Mouse (Mus musculus) urinary bladder, postnatal 36 days (tissue): ENCODE results near the gene Tctex1d1.

Experiments
- DNase-seq, 2 experiments: peaks; one replicate each; pipeline ENCODE4 v3.0.0; 2022; ENCODE audit warnings: low spot score in 2 of 2, mixed read lengths in 1 of 2

Tctex1d1 gene

DNA sequence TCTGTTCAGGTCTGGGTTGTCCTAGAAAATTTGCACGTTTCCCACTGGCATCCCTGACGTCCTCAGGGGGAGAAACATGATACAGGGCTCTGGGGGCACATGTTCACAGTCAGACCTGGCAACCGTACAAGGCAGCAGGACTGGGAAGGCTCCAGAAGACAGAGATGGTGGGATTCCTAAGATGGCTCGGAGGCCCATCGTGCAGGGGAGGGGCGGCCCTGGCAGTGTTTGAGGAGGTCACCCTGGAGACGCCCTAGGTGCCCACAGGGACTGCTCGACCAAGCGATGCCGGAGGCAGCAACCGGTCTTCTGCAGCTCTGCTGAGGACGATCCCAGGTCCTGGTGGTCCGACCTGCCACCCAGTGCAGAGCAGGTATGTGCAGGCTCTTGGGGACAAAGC is at the start of gene Tctex1d1:
Gene Tctex1d1 (plus strand): TSS at position 167 of the 400 bp plus-strand sequence.
- DNase-seq: no peak

DNA sequence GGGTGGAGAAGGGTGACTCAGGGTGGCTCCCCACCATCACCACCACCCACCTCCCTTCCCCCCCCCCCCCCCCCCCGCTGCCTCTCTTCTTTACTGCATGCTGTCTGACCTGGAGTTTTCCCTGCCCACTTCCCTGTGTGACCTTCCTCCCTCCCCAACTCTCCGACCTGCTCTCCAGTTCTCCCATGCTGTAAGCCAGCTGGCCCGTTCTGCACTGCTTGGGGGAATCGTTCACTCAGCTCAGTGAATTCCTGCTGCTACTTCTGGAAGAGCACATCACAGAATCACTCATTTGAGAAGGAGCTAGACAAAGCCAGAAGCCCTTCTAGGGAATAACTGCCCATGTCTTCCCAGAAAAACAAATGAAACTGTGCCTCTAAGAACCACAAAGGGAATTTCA is 48.9 kb upstream of the Tctex1d1 start:
- DNase-seq: no peak

DNA sequence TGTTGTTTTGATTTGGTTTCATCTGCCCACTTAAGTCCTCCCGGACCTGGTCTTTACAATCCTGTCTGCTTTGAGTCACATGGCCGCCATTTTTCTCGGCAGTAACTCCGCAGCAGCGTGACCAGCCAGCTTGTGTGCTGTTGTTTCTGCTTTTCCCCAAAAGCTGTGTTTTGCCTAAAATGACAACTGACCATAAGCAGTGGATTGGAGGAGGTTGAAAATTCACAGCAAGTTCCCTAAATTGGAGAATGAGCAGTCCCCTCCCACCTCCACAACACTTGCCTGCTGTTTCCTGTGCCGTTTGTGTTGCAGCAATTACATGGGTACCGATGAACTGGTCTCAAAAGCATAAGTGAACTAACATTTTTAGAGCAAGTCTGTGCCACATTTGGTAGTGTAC is 47.7 kb upstream of the Tctex1d1 start:
- no peak for DNase-seq

DNA sequence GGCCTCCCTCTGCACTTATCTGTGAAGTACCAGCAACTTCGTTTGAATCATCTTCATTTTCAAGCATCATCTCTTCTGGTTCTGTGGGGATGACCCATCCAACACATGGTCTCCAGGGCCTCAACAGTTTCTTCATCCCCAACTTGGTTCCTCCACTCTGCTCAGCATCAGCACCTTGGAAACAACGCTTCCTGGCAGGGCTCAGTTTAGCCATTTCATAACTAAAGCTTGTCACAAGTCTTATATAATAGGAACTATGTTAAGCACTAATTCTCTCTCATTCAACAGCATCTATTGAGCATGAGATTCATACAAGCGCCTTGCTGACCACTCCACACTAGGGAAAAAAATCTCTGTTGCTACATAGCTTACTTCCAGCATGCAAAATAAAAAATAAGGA is 38.1 kb upstream of the Tctex1d1 start:
- DNase-seq: no peak

DNA sequence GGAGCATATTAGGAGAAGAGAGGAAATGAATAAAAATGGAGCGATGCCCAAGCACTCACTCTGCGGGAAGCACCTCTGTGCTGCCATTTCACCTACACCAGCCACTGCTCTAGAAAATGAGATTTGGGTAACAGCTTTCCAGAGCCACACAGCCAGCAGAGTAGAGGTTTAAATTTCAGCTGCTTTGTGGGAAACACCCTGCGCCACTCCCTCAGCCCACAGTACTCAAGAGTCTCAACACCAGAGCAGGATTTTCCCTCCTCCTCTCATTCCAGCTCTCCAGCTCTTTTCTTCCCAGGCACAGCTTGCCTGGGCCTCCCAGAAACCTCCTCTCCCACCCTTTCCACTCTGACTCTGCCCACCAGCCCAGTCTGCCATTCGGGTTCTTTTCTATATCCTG is 37.7 kb upstream of the Tctex1d1 start:
- no peak for DNase-seq

DNA sequence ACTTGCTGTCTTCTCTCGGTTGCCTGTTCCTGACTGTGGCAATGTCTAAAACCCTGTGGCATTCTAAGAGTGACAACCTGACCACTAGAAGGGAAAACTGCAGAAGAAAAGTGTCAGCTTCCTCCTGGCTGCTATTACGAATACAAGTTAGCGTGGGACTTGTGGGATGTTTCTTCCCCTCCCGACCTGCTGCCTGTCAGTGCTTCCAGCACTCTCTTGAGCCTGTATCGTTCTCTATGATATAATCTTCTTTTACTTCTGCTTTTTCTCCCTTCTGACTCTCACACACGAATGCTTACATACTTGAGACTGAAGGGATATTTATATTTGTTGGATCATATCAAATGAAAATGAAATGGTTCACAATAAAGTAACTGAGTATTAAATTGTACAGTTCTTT is 34.1 kb upstream of the Tctex1d1 start:
- DNase-seq: no peak

DNA sequence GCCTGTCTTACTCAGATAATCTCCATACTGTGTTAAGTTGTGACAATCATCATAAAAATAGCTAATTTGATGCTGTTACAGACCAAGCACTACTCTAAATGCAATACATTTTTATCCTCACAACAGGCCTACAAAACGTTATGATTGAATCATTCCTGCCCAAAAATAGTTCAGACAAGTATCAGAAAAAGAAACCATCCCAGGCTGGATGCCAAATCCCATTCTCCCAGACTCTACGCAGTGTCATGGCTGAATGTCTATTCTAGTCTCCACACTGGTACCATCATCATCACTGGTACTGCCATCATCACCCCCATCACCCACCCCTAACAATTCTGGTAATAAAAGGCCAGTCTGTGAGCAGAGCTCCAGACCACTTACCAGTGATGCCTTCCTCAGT is 25.9 kb upstream of the Tctex1d1 start:
- DNase-seq: no peak

DNA sequence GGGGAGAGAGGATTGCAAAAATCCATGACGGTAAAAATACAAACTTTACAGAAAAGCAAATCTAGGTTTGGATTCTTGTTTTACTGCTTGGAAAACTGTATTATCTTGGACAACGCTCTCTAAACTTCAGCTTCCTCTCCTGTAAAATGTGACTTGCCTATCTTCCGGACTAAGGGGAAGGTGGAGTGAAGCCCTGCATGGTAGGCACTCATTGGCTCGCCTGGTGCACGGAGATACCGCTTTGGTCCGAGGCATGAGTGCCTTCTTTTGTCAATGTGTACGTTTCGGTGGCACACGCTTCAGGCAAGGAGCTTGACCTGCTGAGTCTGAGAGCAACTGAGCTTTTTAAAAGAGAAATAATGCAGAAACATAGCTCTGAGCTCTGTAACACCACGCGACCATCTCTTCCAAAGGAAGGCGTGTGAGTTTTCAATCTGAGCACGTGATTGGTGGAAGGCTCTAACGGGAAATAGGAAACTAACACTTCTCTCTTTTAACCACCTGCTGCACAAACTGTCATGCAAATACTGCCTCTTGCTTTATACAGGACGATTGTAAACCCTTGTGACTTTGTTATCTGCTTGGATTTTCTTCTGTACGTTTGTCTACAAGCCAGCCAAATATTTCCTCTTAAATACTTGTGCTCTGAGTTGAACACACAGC is 23.0 kb upstream of the Tctex1d1 start:
- no peak for DNase-seq

DNA sequence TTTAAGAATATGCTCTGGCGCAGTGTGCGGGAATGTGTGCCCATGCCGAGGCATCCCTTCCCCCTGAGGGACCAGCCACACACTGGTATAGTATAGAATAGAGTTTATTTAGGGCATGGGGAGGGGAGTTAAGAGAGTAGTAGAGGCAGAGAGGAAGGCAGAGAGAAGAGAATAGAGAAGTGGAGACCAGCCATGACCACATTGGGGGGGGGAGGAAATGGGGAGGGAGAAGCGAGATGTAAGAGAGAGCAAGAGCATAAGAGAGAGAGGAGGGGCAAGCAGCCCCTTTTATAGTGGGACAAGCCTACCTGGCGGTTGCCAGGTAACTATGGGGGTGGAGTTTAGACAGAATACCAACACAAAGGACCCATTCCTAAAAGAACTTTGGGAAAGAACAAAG is 19.0 kb upstream of the Tctex1d1 start:
- no peak for DNase-seq

DNA sequence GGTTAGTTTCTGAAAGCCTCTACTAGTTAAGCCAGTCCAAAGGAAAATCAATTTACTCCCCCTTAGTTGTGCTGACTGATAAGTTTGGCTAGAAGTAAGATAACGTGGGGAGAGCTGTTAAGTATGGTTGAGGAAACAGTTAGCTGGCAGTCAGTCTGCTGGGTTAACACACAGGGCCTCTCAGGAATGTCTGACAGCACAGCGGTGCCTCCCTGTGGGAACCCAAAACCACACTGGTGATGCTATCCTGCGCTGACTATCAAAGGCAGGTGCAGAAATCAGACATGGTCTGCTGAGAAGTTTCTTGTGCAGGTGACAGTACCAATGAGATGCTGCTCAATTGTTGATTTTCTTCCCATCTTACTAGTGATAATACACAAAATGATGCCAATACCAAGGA is 14.2 kb upstream of the Tctex1d1 start:
- DNase-seq: no peak

DNA sequence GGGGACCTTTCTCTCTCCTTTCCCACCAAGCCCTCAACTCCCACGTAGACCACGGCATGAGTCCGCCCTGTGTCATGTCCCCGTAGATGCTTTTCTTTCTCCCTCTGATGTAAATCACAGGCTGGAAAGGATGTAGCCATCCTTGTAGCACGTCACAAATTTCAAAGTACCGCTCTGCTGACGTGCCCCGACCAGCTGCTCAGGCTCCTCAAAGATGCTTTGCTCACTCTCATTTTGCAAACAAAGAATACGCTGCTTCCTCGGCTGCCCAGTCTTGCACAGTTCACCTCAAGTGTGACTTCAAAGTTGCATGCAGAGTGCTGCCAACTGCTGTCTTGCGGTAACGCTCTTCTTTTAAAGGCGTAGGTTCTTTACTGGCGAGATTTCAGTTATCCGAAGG is 10.6 kb upstream of the Tctex1d1 start:
- DNase-seq: no peak

DNA sequence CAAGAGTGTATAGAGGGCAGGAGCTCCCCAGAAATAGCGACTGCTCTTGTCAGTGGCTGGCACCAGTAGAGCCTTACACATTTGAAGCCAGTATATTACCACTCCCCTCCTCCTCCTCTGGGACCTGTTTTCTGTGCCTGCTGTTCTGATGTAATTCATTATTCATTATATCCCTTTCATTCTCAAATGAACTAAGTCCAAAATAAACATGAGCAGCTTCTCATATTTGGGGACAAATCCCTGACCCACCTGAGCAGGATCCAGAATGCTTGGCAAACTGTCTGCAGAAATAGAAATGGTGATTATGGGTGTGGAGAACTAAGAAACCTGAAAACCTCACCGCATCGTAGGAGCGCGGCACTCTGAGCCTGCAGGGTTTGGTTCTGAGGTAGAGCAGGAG is 8.8 kb upstream of the Tctex1d1 start:
- DNase-seq: no peak

DNA sequence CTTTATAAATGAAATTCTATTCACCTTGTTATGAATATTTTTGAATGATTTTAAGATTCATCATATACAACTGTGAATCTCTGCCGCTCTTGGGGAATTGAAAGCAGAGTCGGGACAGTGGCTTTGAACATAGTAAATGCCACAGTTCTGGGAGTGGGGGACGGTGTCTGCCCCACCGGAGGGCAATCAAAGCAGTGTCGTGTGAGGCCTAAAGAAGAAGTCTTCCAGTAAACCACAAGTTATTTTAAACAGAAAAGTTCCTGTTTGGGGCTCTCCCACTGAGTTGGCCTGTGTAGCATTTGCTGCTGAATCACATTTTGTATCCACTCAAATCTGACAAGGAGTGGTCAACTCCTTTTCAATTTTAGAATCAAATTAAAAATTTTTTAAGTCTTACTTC is 7.2 kb upstream of the Tctex1d1 start:
- DNase-seq: no peak

DNA sequence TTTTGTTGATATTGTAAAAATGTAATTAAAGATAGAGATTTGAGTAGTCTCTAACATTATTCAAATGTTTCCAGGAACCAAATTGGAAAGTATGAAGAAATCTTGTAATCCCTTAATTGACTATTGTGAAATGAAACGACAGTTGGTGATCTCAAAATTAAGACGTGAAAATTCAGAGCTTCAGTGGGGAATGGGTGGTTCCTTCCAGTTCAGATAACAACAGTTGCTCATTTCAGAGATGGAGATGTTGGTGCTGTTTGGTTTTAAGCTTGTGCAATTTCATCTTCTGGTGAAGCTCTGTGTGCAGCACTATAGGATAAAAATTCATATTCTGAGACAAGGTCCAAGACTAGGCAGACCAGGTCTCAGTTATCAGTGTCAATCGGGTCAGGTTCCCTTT is 6.3 kb upstream of the Tctex1d1 start:
- no peak for DNase-seq

DNA sequence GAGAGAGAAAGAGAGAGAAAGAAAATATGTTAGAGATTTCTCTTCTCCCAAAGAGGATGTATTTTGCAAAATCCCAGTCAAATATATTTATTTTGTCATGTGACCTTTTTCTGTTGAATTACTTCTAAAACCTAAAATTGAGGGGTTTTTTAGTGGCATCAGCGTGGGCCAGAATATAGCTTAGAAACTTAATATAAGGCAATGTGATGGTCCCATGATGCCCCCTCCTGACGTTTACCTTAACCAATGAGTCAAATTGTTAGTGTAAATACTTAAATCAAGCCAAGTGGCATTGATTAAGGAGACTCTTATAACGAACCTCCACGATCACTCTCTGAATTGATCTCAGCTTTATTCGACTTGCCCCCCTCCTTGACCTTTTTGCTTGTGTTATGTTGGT is 4.2 kb upstream of the Tctex1d1 start:
- DNase-seq: no peak

DNA sequence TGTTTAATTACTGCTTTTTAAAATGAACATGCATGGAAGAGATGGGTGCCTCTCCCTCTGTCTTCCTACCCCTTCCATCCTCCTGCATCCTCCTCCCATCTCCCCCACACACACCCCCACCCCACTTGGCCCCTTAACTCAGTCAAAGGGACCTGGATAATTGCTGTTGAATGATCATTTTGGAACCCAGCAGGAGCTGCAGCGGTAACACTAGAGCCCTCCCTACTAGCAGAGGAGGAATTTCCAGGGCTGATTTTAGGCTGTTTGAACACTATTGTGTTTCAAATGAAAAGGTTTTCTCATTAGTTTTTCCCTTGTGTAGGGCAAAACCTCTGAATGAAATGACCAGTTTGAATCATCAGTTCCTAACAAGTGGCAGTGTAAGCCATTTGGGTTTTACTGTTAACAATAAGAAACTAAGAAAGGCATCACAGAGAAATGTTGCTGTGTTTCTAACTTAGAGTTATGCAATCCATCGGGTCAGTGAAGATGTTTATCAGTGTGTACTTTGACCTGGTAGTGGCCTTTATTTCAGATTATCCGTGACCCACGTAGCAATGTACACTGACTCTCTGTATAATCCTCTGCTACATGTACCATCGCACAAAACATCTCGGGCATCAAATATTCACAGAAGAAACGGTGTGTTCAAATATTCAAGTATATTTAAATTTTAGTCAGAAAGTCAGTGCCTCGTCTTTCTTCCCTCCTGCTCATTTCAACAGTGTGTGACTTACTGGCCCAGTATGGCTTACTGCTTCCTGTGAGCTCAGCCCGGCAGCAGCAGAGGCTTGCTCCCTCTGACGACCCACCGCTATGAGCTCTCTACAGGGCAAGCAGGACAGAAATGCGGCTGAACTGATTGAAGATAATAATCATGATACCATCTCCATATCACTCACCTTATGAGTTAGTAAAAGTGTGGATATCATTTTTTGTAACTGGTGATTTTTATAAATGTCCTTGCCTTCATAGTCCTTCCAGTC is 1.8 kb upstream of the Tctex1d1 start:
- DNase-seq: no peak

DNA sequence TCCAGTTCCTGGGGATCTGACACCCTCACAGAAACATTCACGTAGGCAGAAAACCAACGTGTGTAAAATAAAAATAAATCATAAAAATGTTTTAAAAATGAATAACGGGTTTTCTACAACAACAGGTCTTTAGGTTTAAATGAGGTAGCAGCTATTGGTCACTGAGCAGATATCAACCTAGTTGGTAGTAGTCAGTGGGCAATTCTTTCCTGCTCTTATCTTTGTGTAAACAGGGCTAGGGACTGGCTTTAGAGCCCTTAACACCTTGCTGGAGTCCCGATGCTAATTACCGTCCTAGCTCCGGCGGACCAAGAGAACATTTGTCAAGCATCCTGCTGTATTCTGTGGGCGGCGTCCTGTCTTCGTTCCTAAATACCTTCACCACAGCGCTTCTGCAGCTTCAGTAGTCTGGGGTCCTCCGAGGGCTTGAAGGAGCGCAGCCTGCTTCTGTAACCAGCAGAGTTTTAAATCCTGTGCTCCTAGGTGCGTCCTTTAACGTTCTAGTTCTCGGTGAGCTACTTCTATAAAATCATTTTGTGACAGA is 556 bp upstream of the Tctex1d1 start:
- DNase-seq: no peak

DNA sequence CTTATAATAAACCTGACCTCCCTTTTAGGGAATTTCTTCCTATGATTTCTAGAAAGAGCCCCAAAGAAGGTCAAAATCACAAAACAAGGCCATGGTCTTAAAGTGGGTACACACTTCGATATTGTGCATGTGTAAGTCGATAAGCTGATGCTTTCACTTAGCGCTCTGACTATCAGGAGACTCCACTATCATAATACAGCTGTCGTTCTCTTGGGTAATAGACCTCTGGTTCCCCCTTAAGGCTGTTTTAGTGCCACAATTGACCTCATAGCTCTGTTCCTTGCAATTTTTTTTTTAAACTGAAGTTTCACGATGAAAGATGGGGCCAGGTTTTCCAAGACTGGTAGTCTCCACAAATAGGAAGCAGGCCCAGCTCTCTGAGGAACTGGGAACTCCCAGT is 979 bp downstream of the Tctex1d1 start:
- DNase-seq: no peak

DNA sequence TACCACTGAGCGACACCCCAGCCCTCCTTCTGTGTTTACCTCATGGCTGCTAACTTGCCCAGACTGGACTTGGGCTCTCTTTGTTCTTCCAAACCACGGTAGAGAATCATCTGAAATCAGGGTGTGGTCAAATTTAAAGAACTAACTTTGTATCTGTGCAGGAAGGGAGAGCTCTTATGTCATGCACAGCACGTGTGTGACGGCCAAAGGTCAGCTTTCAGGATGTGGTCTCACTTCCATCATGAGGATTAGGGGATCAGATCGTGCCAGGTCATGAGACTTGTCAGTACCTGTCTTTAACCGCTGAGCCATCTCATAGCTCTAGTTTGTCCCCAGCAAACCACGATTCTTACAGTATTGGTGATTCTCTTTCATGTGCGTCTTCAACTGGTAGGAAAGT is 3.3 kb downstream of the Tctex1d1 start:
- no peak for DNase-seq

DNA sequence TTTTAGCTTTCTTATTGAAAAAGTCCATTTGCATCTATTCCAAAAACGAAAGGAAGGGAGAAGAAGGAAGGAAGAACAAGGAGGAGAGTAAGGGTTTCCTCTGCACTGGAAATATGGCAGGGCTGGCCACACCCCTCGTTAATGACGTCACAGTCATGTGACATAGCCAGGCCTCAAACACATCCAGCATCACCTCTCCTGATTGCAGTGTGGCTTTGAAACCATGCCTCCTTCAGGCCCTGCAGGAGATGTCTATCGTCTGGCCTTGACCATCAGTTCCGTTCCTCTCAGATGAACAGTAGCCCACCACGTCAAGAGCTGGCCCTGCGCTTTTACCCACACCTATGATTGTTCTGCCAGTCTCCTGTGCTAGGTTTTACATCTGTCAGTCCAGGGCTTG is 7.8 kb downstream of the Tctex1d1 start:
- DNase-seq: no peak

DNA sequence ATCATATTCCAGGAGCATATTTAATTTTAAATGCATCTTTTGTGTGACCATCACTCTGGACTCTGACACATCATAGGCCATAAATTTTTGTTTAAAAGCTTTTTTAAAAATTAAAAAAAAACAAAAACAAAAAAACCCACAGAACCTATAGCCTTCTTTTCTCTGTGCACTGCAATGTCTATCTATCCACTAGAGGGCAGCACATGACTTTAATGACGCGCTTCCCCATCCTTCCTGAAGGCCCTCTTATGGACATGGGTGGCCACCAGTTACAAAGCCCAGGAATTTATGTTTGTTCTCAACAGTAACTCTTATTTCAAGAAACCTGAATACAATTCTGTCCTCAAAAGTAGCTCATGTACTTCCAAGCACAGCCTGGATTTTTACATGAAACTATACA is 8.5 kb downstream of the Tctex1d1 start:
- peak; percentile 21 to 24 for DNase-seq

DNA sequence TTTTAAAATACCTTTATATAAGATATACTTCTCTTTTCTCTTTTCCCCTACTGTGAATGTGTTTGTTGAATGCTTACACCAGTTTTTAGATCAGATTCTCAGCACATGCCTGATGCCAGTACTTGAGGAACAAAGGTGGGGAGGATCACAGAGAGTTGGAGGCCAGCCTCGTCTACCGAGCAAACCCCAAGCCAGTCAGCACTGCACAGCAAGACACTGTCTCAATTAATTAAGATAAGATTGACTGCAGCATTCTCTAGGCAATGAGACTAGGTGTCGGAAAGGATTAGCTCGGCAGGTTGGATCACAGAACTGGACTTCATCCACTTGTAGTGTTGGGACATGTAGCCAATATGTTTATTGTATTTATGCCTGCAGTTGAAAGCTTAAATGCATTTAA is 8.9 kb downstream of the Tctex1d1 start:
- DNase-seq: no peak

DNA sequence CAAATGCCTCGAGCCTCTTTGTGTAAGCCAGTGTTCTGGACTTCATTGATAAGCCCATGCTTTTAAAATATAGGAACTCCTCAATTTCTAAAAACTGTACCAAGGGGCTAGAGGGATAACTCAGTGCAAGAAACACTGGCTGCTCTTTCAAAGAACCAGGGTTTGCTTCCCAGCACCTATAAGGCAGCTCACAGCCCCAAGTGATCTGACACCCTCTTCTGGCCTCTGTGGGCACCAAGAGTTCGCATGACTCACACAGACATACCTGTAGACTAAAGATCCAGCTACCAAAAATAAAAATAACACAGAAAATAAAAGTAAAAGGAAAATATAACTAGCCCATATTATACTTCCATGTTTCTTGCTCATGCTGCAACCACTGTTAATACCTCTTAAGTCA is 9.3 kb downstream of the Tctex1d1 start:
- DNase-seq: no peak
